Mouse (Mus musculus) megakaryocyte, embryonic 14.5 days (primary cell): ENCODE results near the gene Mrpl45.

Source experiments
- FLI1 ChIP-seq: IDR thresholded peaks from 2 replicates; pipeline ENCODE4 v1.6.1; 2012; ENCODE audit warnings: low read length, inconsistent platforms, mixed read lengths
- GATA1 ChIP-seq: IDR thresholded peaks from 3 replicates; pipeline ENCODE4 v1.6.1; 2012; ENCODE audit warnings: mixed read lengths, low read length, inconsistent platforms, borderline replicate concordance

GRCm38 (mm10) chr11:97325224-97325623 is 9.7 kb downstream of the Mrpl45 start:
- no peak for TF ChIP-seq FLI1
- TF ChIP-seq GATA1: no peak
